Mouse (Mus musculus): ENCODE measurements around the gene Adgrb3. TPM values are rescaled to one million over a fixed set of nuclear protein-coding genes. Genes with fewer than 3 reads are reported as not detected.
A peak's percentile ranks its signal among the peaks of the same experiment; 100 is the strongest.

The Adgrb3 gene
- polyA plus RNA-seq, 1 experiment from 2014 or later, result 68.6 TPM

- Histone ChIP-seq H3K27me3 (ENCODE audit: control insufficient read depth, insufficient read depth, low read depth, low read length) (no peaks in the 10 kb centered on the region), H3K4me1 (ENCODE audit: control insufficient read depth, insufficient read depth, low read length) (no peaks in the 10 kb centered on the region), H3K9me3 (replicated peaks; ENCODE audit: control insufficient read depth, low read length, poor library complexity, severe bottlenecking) (no peaks in the 10 kb centered on the region), H3K27ac (ENCODE audit: low read length) (no peak overlapping the region), H3K4me2 (ENCODE audit: low read length) (no peak overlapping the region), H3K9ac (ENCODE audit: low read depth, low read length) (no peak overlapping the region), H3K36me3 (ENCODE audit: control insufficient read depth, insufficient read depth, low read length) (no peaks in the 10 kb centered on the region), H3K4me3 (ENCODE audit: low read depth, low read length) (no peak overlapping the region)
- ATAC-seq, result no peak
- WGBS, result 75% methylated on average over 2 of the region's 2 CpGs
These were observed 60.5 kb downstream of the Adgrb3 start for GRCm38 (mm10) chr1:25768958-25769357.

- ATAC-seq, result no peak; the same call in 1 of the 2 replicates
These were observed 74.2 kb downstream of the Adgrb3 start for GRCm38 (mm10) chr1:25755265-25755664.

GRCm38 (mm10) chr1:25754528-25754927 lies 75.0 kb downstream of the Adgrb3 start:
- Histone ChIP-seq H3K4me3 (ENCODE audit: low read depth, low read length) (no peak overlapping the region), H3K36me3 (ENCODE audit: control insufficient read depth, insufficient read depth, low read length) (no peaks in the 10 kb centered on the region), H3K9ac (ENCODE audit: low read depth, low read length) (no peak overlapping the region), H3K9me3 (replicated peaks; ENCODE audit: control insufficient read depth, low read length, poor library complexity, severe bottlenecking) (no peaks in the 10 kb centered on the region), H3K4me2 (ENCODE audit: low read length) (no peak overlapping the region), H3K27ac (ENCODE audit: low read length) (no peak overlapping the region), H3K4me1 (ENCODE audit: control insufficient read depth, insufficient read depth, low read length) (no peaks in the 10 kb centered on the region), H3K27me3 (ENCODE audit: control insufficient read depth, insufficient read depth, low read depth, low read length) (no peaks in the 10 kb centered on the region)
- 67% methylated on average over 4 of the region's 4 CpGs for WGBS
- no peak for ATAC-seq

More at GRCm38 (mm10) chr1:25755265-25755664, 74.2 kb downstream of the Adgrb3 start:
- Histone ChIP-seq H3K9ac (ENCODE audit: low read depth, low read length) (no peak overlapping the region), H3K27me3 (ENCODE audit: control insufficient read depth, insufficient read depth, low read depth, low read length) (no peaks in the 10 kb centered on the region), H3K4me3 (ENCODE audit: low read depth, low read length) (no peak overlapping the region), H3K36me3 (ENCODE audit: control insufficient read depth, insufficient read depth, low read length) (no peaks in the 10 kb centered on the region), H3K4me1 (ENCODE audit: control insufficient read depth, insufficient read depth, low read length) (no peaks in the 10 kb centered on the region), H3K27ac (ENCODE audit: low read length) (no peak overlapping the region), H3K4me2 (ENCODE audit: low read length) (no peak overlapping the region), H3K9me3 (replicated peaks; ENCODE audit: control insufficient read depth, low read length, poor library complexity, severe bottlenecking) (no peaks in the 10 kb centered on the region)

- Histone ChIP-seq H3K9me3 (replicated peaks; ENCODE audit: control insufficient read depth, low read length, poor library complexity, severe bottlenecking) (no peaks in the 10 kb centered on the region), H3K4me1 (ENCODE audit: control insufficient read depth, insufficient read depth, low read length) (no peaks in the 10 kb centered on the region), H3K27ac (ENCODE audit: low read length) (no peak overlapping the region), H3K4me3 (ENCODE audit: low read depth, low read length) (no peak overlapping the region), H3K36me3 (ENCODE audit: control insufficient read depth, insufficient read depth, low read length) (no peaks in the 10 kb centered on the region), H3K27me3 (ENCODE audit: control insufficient read depth, insufficient read depth, low read depth, low read length) (no peaks in the 10 kb centered on the region), H3K9ac (ENCODE audit: low read depth, low read length) (no peak overlapping the region), H3K4me2 (ENCODE audit: low read length) (no peak overlapping the region)
- WGBS, result 86% methylated on average over 4 of the region's 4 CpGs
- ATAC-seq, result no peak
These were observed 83.9 kb downstream of the Adgrb3 start for GRCm38 (mm10) chr1:25745575-25745974.

- Histone ChIP-seq H3K4me3 (ENCODE audit: low read depth, low read length) (no peak overlapping the region), H3K9ac (ENCODE audit: low read depth, low read length) (no peak overlapping the region), H3K27ac (ENCODE audit: low read length) (no peak overlapping the region), H3K4me2 (ENCODE audit: low read length) (no peak overlapping the region), H3K27me3 (ENCODE audit: control insufficient read depth, insufficient read depth, low read depth, low read length) (no peaks in the 10 kb centered on the region), H3K36me3 (ENCODE audit: control insufficient read depth, insufficient read depth, low read length) (no peaks in the 10 kb centered on the region), H3K4me1 (ENCODE audit: control insufficient read depth, insufficient read depth, low read length) (no peaks in the 10 kb centered on the region), H3K9me3 (replicated peaks; ENCODE audit: control insufficient read depth, low read length, poor library complexity, severe bottlenecking) (no peaks in the 10 kb centered on the region)
- ATAC-seq, result no peak
- WGBS, result 82% methylated on average over 6 of the region's 6 CpGs
These were observed 84.8 kb downstream of the Adgrb3 start for GRCm38 (mm10) chr1:25744736-25745135.

- Histone ChIP-seq H3K27me3 (ENCODE audit: control insufficient read depth, insufficient read depth, low read depth, low read length) (no peaks in the 10 kb centered on the region), H3K4me3 (ENCODE audit: low read depth, low read length) (no peak overlapping the region), H3K27ac (ENCODE audit: low read length) (no peak overlapping the region), H3K9ac (ENCODE audit: low read depth, low read length) (no peak overlapping the region), H3K4me2 (ENCODE audit: low read length) (no peak overlapping the region), H3K36me3 (ENCODE audit: control insufficient read depth, insufficient read depth, low read length) (no peaks in the 10 kb centered on the region), H3K9me3 (replicated peaks; ENCODE audit: control insufficient read depth, low read length, poor library complexity, severe bottlenecking) (no peaks in the 10 kb centered on the region), H3K4me1 (ENCODE audit: control insufficient read depth, insufficient read depth, low read length) (no peaks in the 10 kb centered on the region)
- ATAC-seq, result no peak
- WGBS, result 95% methylated on average over 5 of the region's 5 CpGs
These were observed 99.7 kb downstream of the Adgrb3 start for GRCm38 (mm10) chr1:25729844-25730243.

GRCm38 (mm10) chr1:25711474-25711873 lies 118.0 kb downstream of the Adgrb3 start:
- no peak overlapping the region for H3K4me2 ChIP-seq (ENCODE audit: low read length)
- 54% methylated on average over 1 of the region's 1 CpGs for WGBS
- ATAC-seq, result no peak
- no peaks in the 10 kb centered on the region for H3K36me3 ChIP-seq (ENCODE audit: control insufficient read depth, insufficient read depth, low read length)
- H3K9ac ChIP-seq (ENCODE audit: low read depth, low read length), result no peak overlapping the region
- no peaks in the 10 kb centered on the region for H3K27me3 ChIP-seq (ENCODE audit: control insufficient read depth, insufficient read depth, low read depth, low read length)
- H3K27ac ChIP-seq (ENCODE audit: low read length), result no peak overlapping the region
- H3K4me3 ChIP-seq (ENCODE audit: low read depth, low read length), result no peak overlapping the region
- H3K9me3 ChIP-seq (replicated peaks; ENCODE audit: control insufficient read depth, low read length, poor library complexity, severe bottlenecking), result no peaks in the 10 kb centered on the region
- H3K4me1 ChIP-seq (ENCODE audit: control insufficient read depth, insufficient read depth, low read length), result no peaks in the 10 kb centered on the region

- ATAC-seq, result no peak
- WGBS, result 92% methylated on average over 2 of the region's 2 CpGs
- Histone ChIP-seq H3K27me3 (ENCODE audit: control insufficient read depth, insufficient read depth, low read depth, low read length) (no peaks in the 10 kb centered on the region), H3K4me2 (ENCODE audit: low read length) (no peak overlapping the region), H3K36me3 (ENCODE audit: control insufficient read depth, insufficient read depth, low read length) (no peaks in the 10 kb centered on the region), H3K27ac (ENCODE audit: low read length) (no peak overlapping the region), H3K9ac (ENCODE audit: low read depth, low read length) (no peak overlapping the region), H3K4me1 (ENCODE audit: control insufficient read depth, insufficient read depth, low read length) (no peaks in the 10 kb centered on the region), H3K4me3 (ENCODE audit: low read depth, low read length) (no peak overlapping the region), H3K9me3 (replicated peaks; ENCODE audit: control insufficient read depth, low read length, poor library complexity, severe bottlenecking) (no peaks in the 10 kb centered on the region)
These were observed 123.2 kb downstream of the Adgrb3 start for GRCm38 (mm10) chr1:25706299-25706698.

- peak; percentile 71; the same call in 1 of the 2 replicates for ATAC-seq
- no peaks in the 10 kb centered on the region for H3K36me3 ChIP-seq (ENCODE audit: control insufficient read depth, insufficient read depth, low read length)
- H3K4me3 ChIP-seq (ENCODE audit: low read depth, low read length), result no peak overlapping the region
- H3K27ac ChIP-seq (ENCODE audit: low read length), result no peak overlapping the region
- H3K27me3 ChIP-seq (ENCODE audit: control insufficient read depth, insufficient read depth, low read depth, low read length), result no peaks in the 10 kb centered on the region
- no peaks in the 10 kb centered on the region for H3K9me3 ChIP-seq (replicated peaks; ENCODE audit: control insufficient read depth, low read length, poor library complexity, severe bottlenecking)
- H3K4me1 ChIP-seq (ENCODE audit: control insufficient read depth, insufficient read depth, low read length), result no peaks in the 10 kb centered on the region
- H3K4me2 ChIP-seq (ENCODE audit: low read length), result no peak overlapping the region
- no peak overlapping the region for H3K9ac ChIP-seq (ENCODE audit: low read depth, low read length)
- 68% methylated on average over 6 of the region's 6 CpGs for WGBS
These were observed 130.7 kb downstream of the Adgrb3 start for GRCm38 (mm10) chr1:25698702-25699250.
